Mouse (Mus musculus): ENCODE results near the gene Gpc6. TPM values are rescaled to one million over a fixed set of nuclear protein-coding genes. Genes with fewer than 3 reads are reported as not detected.

The Gpc6 gene
- polyA plus RNA-seq, 1 experiment, result 4.7 TPM

GRCm38 (mm10) chr14:117674482-117674881 lies 749.4 kb downstream of the Gpc6 start:
- no peak overlapping the region for H3K4me3 ChIP-seq (ENCODE audit: insufficient read depth, low read length)
- TF ChIP-seq POLR2A (IDR thresholded peaks at IDR 0.05; ENCODE audit: extremely low read depth, insufficient read depth, low read length) (no peak), CTCF (IDR thresholded peaks at IDR 0.05; ENCODE audit: extremely low read depth, insufficient read depth, low read length) (no peak)
- H3K4me1 ChIP-seq (ENCODE audit: control insufficient read depth, insufficient read depth, low read length), result no peaks in the 10 kb centered on the region
- no peak overlapping the region for H3K27ac ChIP-seq (ENCODE audit: insufficient read depth, low read length)

DNA sequence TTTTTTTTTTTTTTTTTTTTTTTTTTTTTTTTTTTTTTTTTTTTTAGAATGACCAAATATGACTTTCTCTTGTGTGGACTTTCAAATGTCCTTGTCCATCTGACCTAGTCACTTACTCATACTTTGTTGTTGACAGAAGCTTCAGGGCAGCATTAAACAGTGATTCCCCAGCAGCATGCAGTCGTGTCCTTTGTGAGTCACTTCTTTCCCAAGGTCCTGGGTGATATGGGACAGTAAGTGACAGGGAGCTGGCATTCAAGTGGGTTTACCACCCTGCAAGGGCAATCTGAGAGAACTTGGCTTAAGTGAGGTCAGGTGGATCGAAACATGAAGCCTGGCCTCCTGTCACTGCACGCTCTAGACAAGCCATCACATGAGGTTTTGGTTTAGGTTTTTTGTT lies 754.8 kb downstream of the Gpc6 start:
- Histone ChIP-seq H3K4me3 (ENCODE audit: insufficient read depth, low read length) (no peak overlapping the region), H3K27ac (ENCODE audit: insufficient read depth, low read length) (no peak overlapping the region), H3K4me1 (ENCODE audit: control insufficient read depth, insufficient read depth, low read length) (no peaks in the 10 kb centered on the region)
- TF ChIP-seq POLR2A (IDR thresholded peaks at IDR 0.05; ENCODE audit: extremely low read depth, insufficient read depth, low read length) (no peak), CTCF (IDR thresholded peaks at IDR 0.05; ENCODE audit: extremely low read depth, insufficient read depth, low read length) (no peak)

- no peak overlapping the region for H3K27ac ChIP-seq (ENCODE audit: insufficient read depth, low read length)
- H3K4me1 ChIP-seq (ENCODE audit: control insufficient read depth, insufficient read depth, low read length), result no peaks in the 10 kb centered on the region
- no peak overlapping the region for H3K4me3 ChIP-seq (ENCODE audit: insufficient read depth, low read length)
- TF ChIP-seq CTCF (IDR thresholded peaks at IDR 0.05; ENCODE audit: extremely low read depth, insufficient read depth, low read length) (no peak), POLR2A (IDR thresholded peaks at IDR 0.05; ENCODE audit: extremely low read depth, insufficient read depth, low read length) (no peak)
These were observed 756.3 kb downstream of the Gpc6 start for GRCm38 (mm10) chr14:117681321-117681921.

- no peak overlapping the region for H3K27ac ChIP-seq (ENCODE audit: insufficient read depth, low read length)
- no peak for TF ChIP-seq POLR2A (IDR thresholded peaks at IDR 0.05; ENCODE audit: extremely low read depth, insufficient read depth, low read length)
- TF ChIP-seq CTCF (IDR thresholded peaks at IDR 0.05; ENCODE audit: extremely low read depth, insufficient read depth, low read length), result no peak
- H3K4me3 ChIP-seq (ENCODE audit: insufficient read depth, low read length), result no peak overlapping the region
- H3K4me1 ChIP-seq (ENCODE audit: control insufficient read depth, insufficient read depth, low read length), result no peaks in the 10 kb centered on the region
These were observed 758.0 kb downstream of the Gpc6 start for GRCm38 (mm10) chr14:117683149-117683548.

GRCm38 (mm10) chr14:117689848-117690247 lies 764.7 kb downstream of the Gpc6 start:
- Histone ChIP-seq H3K4me3 (ENCODE audit: insufficient read depth, low read length) (no peak overlapping the region), H3K27ac (ENCODE audit: insufficient read depth, low read length) (no peak overlapping the region), H3K4me1 (ENCODE audit: control insufficient read depth, insufficient read depth, low read length) (no peaks in the 10 kb centered on the region)
- TF ChIP-seq CTCF (IDR thresholded peaks at IDR 0.05; ENCODE audit: extremely low read depth, insufficient read depth, low read length) (no peak), POLR2A (IDR thresholded peaks at IDR 0.05; ENCODE audit: extremely low read depth, insufficient read depth, low read length) (no peak)

- no peak overlapping the region for H3K27ac ChIP-seq (ENCODE audit: insufficient read depth, low read length)
- no peak for TF ChIP-seq CTCF (IDR thresholded peaks at IDR 0.05; ENCODE audit: extremely low read depth, insufficient read depth, low read length)
- no peak for TF ChIP-seq POLR2A (IDR thresholded peaks at IDR 0.05; ENCODE audit: extremely low read depth, insufficient read depth, low read length)
- no peaks in the 10 kb centered on the region; the same call in 1 of the 2 replicates for H3K4me1 ChIP-seq (ENCODE audit: control insufficient read depth, insufficient read depth, low read length)
- no peak overlapping the region for H3K4me3 ChIP-seq (ENCODE audit: insufficient read depth, low read length)
These were observed 770.5 kb downstream of the Gpc6 start for GRCm38 (mm10) chr14:117695565-117695964.

DNA sequence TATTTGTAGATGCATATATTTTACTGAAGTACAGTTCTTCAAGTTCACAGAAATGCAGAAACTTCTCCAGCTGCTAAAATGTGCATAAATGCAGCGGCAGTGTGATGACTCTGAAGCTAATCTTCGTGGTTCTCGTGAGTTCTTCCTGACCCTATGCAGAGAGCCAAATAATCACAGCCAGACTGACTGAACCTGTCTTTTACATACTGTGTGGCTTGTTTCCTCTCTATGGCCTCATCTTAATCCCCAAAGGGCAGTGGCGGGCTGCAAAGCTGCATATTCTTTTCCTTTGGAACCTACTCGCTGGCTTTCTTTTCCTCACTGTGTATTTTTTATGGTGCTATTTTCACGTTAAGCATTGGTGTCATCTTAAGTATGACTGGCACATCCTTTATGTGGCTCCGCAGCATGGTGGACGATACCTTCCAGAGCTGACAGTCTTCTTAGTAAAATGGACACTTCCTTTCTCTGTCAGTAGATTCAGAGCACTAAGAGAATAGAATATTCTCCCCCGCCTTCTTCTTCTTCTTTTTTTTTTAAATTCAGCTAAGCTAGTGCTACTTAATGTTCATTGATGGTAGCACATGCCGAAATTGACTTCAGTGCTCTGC lies 775.7 kb downstream of the Gpc6 start:
- TF ChIP-seq CTCF (IDR thresholded peaks at IDR 0.05; ENCODE audit: extremely low read depth, insufficient read depth, low read length), result no peak
- no peak for TF ChIP-seq POLR2A (IDR thresholded peaks at IDR 0.05; ENCODE audit: extremely low read depth, insufficient read depth, low read length)
- Histone ChIP-seq H3K27ac (ENCODE audit: insufficient read depth, low read length) (no peak overlapping the region), H3K4me1 (ENCODE audit: control insufficient read depth, insufficient read depth, low read length) (no peaks in the 10 kb centered on the region)

DNA sequence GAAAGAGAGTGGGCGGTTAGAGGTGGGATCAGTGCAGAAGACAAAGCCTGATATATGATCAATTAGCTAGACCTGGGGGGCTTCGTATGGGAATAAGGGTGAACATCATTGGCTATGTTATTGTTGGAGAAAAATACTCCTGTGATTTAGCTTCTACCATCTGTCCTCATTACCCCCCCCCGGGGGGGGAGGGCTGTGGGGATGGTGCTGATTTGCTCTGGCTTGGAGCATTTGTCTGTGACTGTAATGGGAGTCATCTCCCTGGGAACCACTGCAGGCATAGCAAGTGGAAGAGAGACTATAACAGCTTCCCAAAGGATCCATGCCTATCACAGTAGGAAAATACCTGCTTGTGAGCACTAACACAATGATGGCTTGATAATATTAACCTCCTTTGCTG lies 783.7 kb downstream of the Gpc6 start:
- TF ChIP-seq POLR2A (IDR thresholded peaks at IDR 0.05; ENCODE audit: extremely low read depth, insufficient read depth, low read length) (no peak), CTCF (IDR thresholded peaks at IDR 0.05; ENCODE audit: extremely low read depth, insufficient read depth, low read length) (no peak)
- Histone ChIP-seq H3K27ac (ENCODE audit: insufficient read depth, low read length) (no peak overlapping the region), H3K4me3 (ENCODE audit: insufficient read depth, low read length) (no peak overlapping the region), H3K4me1 (ENCODE audit: control insufficient read depth, insufficient read depth, low read length) (no peaks in the 10 kb centered on the region; the same call in 1 of the 2 replicates)

More for the DNA sequence above, 775.7 kb downstream of the Gpc6 start:
- H3K4me3 ChIP-seq (ENCODE audit: insufficient read depth, low read length), result no peak overlapping the region

DNA sequence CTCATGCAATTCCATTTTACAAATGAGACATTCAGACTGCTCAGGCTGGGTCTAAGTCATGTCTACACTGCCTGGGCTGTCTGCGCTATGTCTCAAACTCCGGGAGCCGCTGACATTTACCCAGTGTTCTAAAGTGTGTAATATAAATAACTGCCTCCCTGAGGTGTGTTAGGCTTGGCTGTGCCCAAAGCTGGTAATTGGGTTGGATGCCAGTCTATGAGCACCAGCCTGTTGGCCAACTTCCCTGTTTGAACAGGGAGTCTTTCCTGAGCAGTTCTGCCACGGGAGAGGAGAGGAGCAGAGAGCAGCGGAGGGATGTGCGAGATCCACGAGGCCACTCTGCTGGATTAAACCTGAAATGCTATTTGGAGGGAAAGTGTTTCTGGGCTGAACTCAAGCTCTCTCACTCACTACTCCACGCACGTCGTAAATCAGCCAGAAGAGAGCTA lies 785.4 kb downstream of the Gpc6 start:
- TF ChIP-seq CTCF (IDR thresholded peaks at IDR 0.05; ENCODE audit: extremely low read depth, insufficient read depth, low read length), result no peak
- TF ChIP-seq POLR2A (IDR thresholded peaks at IDR 0.05; ENCODE audit: extremely low read depth, insufficient read depth, low read length), result no peak
- Histone ChIP-seq H3K4me3 (ENCODE audit: insufficient read depth, low read length) (no peak overlapping the region), H3K4me1 (ENCODE audit: control insufficient read depth, insufficient read depth, low read length) (no peaks in the 10 kb centered on the region; the same call in 1 of the 2 replicates), H3K27ac (ENCODE audit: insufficient read depth, low read length) (no peak overlapping the region)

GRCm38 (mm10) chr14:117712311-117712710 lies 787.2 kb downstream of the Gpc6 start:
- Histone ChIP-seq H3K4me1 (ENCODE audit: control insufficient read depth, insufficient read depth, low read length) (no peaks in the 10 kb centered on the region; the same call in 1 of the 2 replicates), H3K4me3 (ENCODE audit: insufficient read depth, low read length) (no peak overlapping the region), H3K27ac (ENCODE audit: insufficient read depth, low read length) (no peak overlapping the region)
- TF ChIP-seq CTCF (IDR thresholded peaks at IDR 0.05; ENCODE audit: extremely low read depth, insufficient read depth, low read length), result no peak
- no peak for TF ChIP-seq POLR2A (IDR thresholded peaks at IDR 0.05; ENCODE audit: extremely low read depth, insufficient read depth, low read length)

Data from cortical plate, adult 2 months (tissue).